Mouse (Mus musculus) lung, postnatal 0 days (tissue): Measurements from ENCODE around the gene Aff4.

Source experiments
- CTCF ChIP-seq: IDR thresholded peaks from 2 replicates; pipeline ENCODE4 v1.5.1; 2016; ENCODE audit warnings: antibody characterized with exemption, mild to moderate bottlenecking
- EP300 ChIP-seq: IDR thresholded peaks from 2 replicates; pipeline ENCODE4 v1.6.1; 2016; ENCODE audit warnings: antibody characterized with exemption, mild to moderate bottlenecking, control low read depth

DNA sequence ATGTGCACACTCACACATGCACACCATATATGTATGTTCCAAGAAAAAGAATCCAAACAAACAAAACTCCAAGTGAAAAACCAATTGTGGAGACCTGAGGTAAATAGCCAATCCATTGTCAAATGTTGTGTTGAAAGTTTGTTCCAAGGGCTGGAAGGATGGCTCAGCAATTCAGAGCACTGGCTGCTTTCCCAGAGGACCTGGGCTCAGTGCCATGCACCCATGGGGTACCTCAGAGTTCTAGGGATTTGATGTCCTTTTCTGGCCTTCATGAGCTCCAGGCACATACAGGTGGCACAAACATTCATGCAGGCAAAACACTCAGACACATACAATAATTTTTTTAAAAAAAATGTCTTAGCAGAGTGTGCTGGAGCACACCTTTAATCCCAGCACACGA, 97.9 kb downstream of the Aff4 start:
- no peak for TF ChIP-seq CTCF
- no peak for TF ChIP-seq EP300
